Mouse (Mus musculus) lung, postnatal 0 days (tissue): ENCODE results near the gene Ppia. TPM values are rescaled to one million over a fixed set of nuclear protein-coding genes. Genes with fewer than 3 reads are reported as not detected.
A peak's percentile ranks its signal among the peaks of the same experiment; 100 is the strongest.

Source experiments
- ATAC-seq: fragments of 200-750 bp; cut with Nextera tagmentation; 2 replicates; pipeline ENCODE4 v1.8.0; 2017; ENCODE audit warnings: moderate library complexity
- DNase-seq: peaks from one replicate; pipeline ENCODE4 v3.0.0-alpha.2; 2016; ENCODE audit warnings: low spot score
- H3K27ac ChIP-seq: fragments of 300-500 bp; sonication (generic); 2 replicates; pipeline ENCODE4 v1.5.1; 2014; ENCODE audit warnings: antibody characterized with exemption, mild to moderate bottlenecking, low read length, mixed read lengths
- H3K27me3 ChIP-seq: fragments of 300-500 bp; sonication (generic); replicated peaks from 2 replicates; pipeline ENCODE4 v1.6.1; 2014; ENCODE audit warnings: low read length, mixed read lengths; ENCODE audit not compliant: insufficient read depth
- H3K36me3 ChIP-seq: fragments of 300-500 bp; sonication (generic); 2 replicates; pipeline ENCODE4 v1.6.1; 2014; ENCODE audit warnings: low read length, mixed read lengths; ENCODE audit not compliant: insufficient read depth
- H3K4me1 ChIP-seq: fragments of 300-500 bp; sonication (generic); 2 replicates; pipeline ENCODE4 v1.6.1; 2014; ENCODE audit warnings: antibody characterized with exemption, low read depth, low read length, mixed read lengths; ENCODE audit not compliant: insufficient read depth
- H3K4me2 ChIP-seq: fragments of 300-500 bp; sonication (generic); replicated peaks from 2 replicates; pipeline ENCODE4 v1.6.1; 2014; ENCODE audit warnings: low read depth, mild to moderate bottlenecking, low read length, moderate library complexity, mixed read lengths
- H3K4me3 ChIP-seq: fragments of 300-500 bp; sonication (generic); 2 replicates; pipeline ENCODE4 v1.5.1; 2014; ENCODE audit warnings: low read depth, low read length
- H3K9ac ChIP-seq: fragments of 300-500 bp; sonication (generic); replicated peaks from 2 replicates; pipeline ENCODE4 v1.6.1; 2014; ENCODE audit warnings: low read depth, mild to moderate bottlenecking
- H3K9me3 ChIP-seq: fragments of 300-500 bp; sonication (generic); 2 replicates; pipeline ENCODE4 v1.6.1; 2016; ENCODE audit warnings: low read length, mixed read lengths
- CTCF ChIP-seq: IDR thresholded peaks from 2 replicates; pipeline ENCODE4 v1.5.1; 2016; ENCODE audit warnings: antibody characterized with exemption, mild to moderate bottlenecking
- EP300 ChIP-seq: IDR thresholded peaks from 2 replicates; pipeline ENCODE4 v1.6.1; 2016; ENCODE audit warnings: antibody characterized with exemption, mild to moderate bottlenecking, control low read depth
- WGBS: fragments of 180-500 bp; shearing (Covaris S2); extraction: QIAGEN DNeasy Blood & Tissue Kit; methylation state at CpG from one replicate; pipeline ENCODE4 v1.1.7; 2014; 5-methylcytosine and 5-hydroxymethylcytosine counted together
- polyA plus RNA-seq: library from polyadenylated mRNA; unstranded; fragments of >200 nt; fragmentation: Nextera tagmentation; extraction: Ambion mirVana; gene quantifications from 2 replicates; pipeline ENCODE4 v1.2.1, GENCODE M21; 2015

Ppia gene
- polyA plus RNA-seq, 1 experiment from 2014 or later: 3,180 TPM

DNA sequence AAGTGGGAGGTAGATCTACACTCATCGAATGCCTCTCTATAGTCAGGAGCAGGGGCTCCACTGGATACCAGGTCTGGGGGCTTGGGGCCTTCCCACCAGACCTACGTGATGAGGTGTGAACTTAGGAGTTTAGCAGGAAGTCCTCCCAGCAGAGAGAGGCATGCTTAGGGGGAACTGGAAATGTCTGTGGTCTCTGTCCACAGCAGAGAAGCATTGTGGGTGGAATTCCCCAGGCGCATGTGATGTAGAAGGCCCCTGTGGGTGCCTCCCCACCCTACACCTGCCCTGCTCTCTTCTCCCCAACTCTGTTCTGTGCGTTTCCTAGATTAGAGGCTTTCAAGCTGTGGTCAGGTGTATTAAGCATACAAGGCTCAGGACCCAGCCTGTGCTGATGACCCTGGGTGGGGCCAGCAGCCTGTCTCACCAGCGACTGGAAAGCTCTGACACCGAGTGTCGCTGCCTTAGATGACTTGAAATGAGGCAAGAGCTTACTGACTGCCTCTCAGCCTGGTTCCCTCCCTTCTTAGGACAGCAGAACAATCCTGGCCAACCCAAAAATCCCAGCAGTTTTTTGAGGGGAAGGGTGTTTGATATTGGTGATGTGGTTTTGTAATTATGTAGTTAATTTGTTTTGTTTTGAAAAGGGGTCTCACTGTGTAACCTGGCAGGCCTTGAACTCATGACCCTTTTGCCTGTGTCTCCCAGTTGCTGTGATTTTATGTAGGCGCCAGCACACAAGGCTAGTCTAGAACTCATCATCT, 23.5 kb upstream of the Ppia start:
- no peak for ATAC-seq
- WGBS: 78% methylated on average over 8 of the region's 8 CpGs
- Histone ChIP-seq H3K9ac (no peak overlapping the region), H3K27ac (no peak overlapping the region), H3K4me1 (peaks cover 8% of the 10 kb centered on the region; the same call in 1 of the 2 replicates), H3K4me3 (no peak overlapping the region), H3K36me3 (peaks cover 10% of the 10 kb centered on the region; the same call in 1 of the 2 replicates), H3K9me3 (no peaks in the 10 kb centered on the region), H3K4me2 (no peak overlapping the region), H3K27me3 (no peaks in the 10 kb centered on the region)
- TF ChIP-seq CTCF (no peak), EP300 (no peak)
- no peak for DNase-seq

DNA sequence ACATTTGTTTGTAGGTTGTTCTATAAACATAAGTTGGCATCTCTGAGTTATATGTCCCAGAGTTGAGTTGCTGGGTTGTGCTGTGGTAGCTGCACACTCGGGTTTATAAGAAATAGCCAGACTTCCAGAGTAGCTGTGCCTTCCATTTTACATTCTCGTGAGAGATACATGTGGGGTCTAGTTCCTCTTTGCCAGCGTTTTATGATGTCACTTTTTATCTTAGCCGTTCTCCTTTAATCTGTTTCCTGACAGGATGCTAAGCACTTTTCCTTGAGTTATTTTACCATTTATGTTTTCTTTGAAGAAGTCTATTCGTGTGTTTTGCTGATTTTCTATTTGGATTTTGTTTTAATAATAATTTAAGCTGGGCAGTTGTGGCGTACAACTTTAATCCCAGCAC, 22.4 kb upstream of the Ppia start:
- H3K9me3 ChIP-seq: no peaks in the 10 kb centered on the region
- no peak overlapping the region for H3K9ac ChIP-seq
- H3K36me3 ChIP-seq: peaks cover 21% of the 10 kb centered on the region
- H3K4me2 ChIP-seq: no peak overlapping the region
- H3K4me3 ChIP-seq: no peak overlapping the region
- DNase-seq (no peak), ATAC-seq (no peak)
- no peaks in the 10 kb centered on the region for H3K27me3 ChIP-seq
- H3K27ac ChIP-seq: no peak overlapping the region
- H3K4me1 ChIP-seq: peaks cover 8% of the 10 kb centered on the region; the same call in 1 of the 2 replicates
- whole genome bisulfite sequencing: 59% methylated on average over 6 of the region's 6 CpGs
- TF ChIP-seq CTCF: no peak
- no peak for TF ChIP-seq EP300

DNA sequence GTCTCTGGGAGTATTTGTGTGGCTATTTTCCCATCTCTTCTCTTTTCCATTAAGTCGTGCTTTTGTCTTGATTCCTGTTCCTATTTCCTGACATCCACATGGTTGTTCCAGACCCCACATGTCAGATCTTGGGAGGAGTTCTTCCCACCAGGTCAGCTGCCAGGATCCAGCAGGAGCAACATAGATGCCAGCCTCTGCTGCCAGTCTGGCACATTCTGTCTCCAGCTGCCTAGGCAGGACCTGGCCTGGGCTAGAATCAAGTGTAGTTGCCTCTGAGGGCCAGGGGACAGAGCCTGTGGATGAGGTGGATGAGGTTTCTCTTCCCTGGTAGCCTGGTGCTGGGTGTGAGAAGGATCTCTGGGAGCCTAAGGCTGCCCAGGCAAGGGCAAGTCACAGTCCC, 21.4 kb upstream of the Ppia start:
- TF ChIP-seq CTCF (no peak), EP300 (no peak)
- Histone ChIP-seq H3K9ac (no peak overlapping the region), H3K4me3 (no peak overlapping the region), H3K27me3 (no peaks in the 10 kb centered on the region), H3K36me3 (peaks cover 27% of the 10 kb centered on the region), H3K27ac (no peak overlapping the region), H3K4me1 (peaks cover 8% of the 10 kb centered on the region; the same call in 1 of the 2 replicates), H3K9me3 (no peaks in the 10 kb centered on the region), H3K4me2 (no peak overlapping the region)
- WGBS: 55% methylated on average over 1 of the region's 1 CpGs
- DNase-seq (no peak), ATAC-seq (no peak)

DNA sequence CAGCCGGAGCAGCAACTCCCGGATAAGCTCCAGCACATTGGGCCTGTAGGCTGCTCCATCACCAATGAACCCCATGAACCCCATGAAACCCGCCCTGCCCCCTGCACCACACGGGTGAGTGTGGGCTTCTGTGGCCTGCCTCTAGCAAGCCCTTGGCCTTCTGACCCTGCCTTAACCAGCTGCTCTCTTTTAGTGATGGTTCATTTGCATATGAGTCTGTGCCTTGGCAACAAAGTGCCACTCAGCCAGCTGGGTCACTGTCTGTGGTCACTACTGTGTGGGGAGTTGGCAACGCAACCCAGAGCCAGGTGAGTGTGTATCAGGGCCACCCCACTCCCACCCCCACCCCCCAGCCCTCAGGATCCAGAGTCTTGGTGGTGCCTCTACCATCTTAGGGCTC, 19.7 kb upstream of the Ppia start:
- no peaks in the 10 kb centered on the region for H3K4me1 ChIP-seq
- H3K9me3 ChIP-seq: no peaks in the 10 kb centered on the region
- WGBS: 92% methylated on average over 5 of the region's 5 CpGs
- H3K4me2 ChIP-seq: no peak overlapping the region
- no peaks in the 10 kb centered on the region for H3K27me3 ChIP-seq
- DNase-seq (no peak), ATAC-seq (no peak)
- TF ChIP-seq CTCF (no peak), EP300 (no peak)
- no peak overlapping the region for H3K9ac ChIP-seq
- peaks cover 32% of the 10 kb centered on the region for H3K36me3 ChIP-seq
- no peak overlapping the region for H3K4me3 ChIP-seq
- no peak overlapping the region for H3K27ac ChIP-seq

DNA sequence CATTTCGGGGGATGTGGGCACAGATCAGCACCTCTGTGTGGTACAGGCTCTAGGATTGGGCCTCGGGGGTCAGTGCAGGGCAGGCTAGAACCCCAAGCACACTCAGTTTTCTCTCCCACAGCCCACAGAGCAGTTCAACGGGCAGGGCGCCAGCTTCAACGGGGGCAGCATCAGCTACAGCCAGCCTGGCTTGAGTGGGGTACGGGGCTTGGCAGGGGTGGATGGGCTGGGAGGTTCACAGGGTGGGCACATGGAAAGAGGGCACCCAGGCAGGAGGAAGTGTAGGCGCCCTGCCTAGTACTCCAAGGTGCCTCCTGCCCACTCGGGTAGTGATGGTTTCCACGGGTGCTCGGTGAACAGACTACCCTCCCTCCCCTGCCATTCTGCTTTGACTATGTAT, 17.1 kb upstream of the Ppia start:
- 94% methylated on average over 10 of the region's 10 CpGs for WGBS
- H3K36me3 ChIP-seq: peaks cover 50% of the 10 kb centered on the region
- H3K9me3 ChIP-seq: no peaks in the 10 kb centered on the region
- H3K27ac ChIP-seq: no peak overlapping the region
- no peak overlapping the region for H3K9ac ChIP-seq
- no peaks in the 10 kb centered on the region for H3K4me1 ChIP-seq
- no peak overlapping the region for H3K4me3 ChIP-seq
- H3K27me3 ChIP-seq: no peaks in the 10 kb centered on the region
- DNase-seq (no peak), ATAC-seq (no peak)
- TF ChIP-seq EP300 (no peak), CTCF (no peak)
- no peak overlapping the region for H3K4me2 ChIP-seq

DNA sequence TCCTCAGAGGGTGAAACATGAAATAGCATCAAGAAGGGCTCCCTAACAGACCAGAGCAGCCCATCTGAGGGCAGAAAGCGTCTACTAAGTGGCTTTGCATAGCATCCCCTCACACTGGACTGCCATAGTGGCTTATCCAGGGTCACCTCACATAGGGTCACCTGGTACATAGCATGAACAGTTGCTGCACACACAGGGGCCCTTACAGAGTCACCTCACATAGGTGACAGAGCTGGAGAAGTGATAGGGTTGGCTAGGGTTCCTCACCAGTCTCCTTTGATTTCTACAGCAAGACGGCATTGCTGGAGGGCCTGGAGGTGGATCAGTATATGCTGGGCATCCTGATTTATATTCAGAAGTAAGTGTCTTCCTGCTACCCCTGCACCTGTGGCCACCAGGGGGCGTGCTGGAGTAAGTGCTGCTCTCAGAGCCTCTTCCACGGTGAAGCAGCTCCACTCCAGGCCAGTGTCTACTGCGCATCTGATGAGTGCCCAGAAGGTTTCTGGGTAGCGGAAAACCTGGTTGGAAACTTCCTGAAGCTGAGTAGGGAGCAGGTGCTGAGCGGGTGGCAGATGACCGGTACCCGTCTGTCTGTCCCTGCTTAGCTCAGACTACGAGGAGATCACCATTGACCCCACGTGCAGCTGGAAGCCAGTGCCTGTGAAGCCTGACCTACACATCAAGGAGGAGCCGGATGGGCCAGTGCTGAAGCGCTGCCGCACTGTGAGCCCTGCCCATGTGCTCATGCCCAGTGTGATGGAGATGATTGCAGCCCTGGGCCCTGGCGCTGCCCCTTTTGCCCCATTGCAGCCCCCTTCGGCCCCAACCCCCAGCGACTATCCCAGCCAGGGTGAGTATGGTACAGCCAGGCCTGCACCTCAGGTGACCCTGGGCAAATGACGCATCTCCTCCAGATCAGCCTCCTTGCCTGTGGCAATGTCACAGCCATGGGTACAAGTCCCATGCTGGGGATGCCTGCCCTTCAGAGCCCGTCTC, 12.4 kb upstream of the Ppia start:
- Histone ChIP-seq H3K4me3 (no peak overlapping the region), H3K27ac (no peak overlapping the region), H3K4me2 (no peak overlapping the region), H3K27me3 (no peaks in the 10 kb centered on the region), H3K36me3 (peaks cover 32% of the 10 kb centered on the region), H3K9me3 (no peaks in the 10 kb centered on the region), H3K4me1 (peaks cover 30% of the 10 kb centered on the region), H3K9ac (no peak overlapping the region)
- DNase-seq (peak; percentile 60), ATAC-seq (no peak)
- 85% methylated on average over 18 of the region's 19 CpGs for WGBS
- TF ChIP-seq CTCF (peak; percentile 84), EP300 (no peak)
